Comparison of ENCODE assay signal across 10 mouse cellular contexts in genomic region chr5:49058926-49059325, GRCm38 (mm10).
DNase-seq lines count a peak whose midpoint lies in the region.
"Had no signal": no experiment of that assay in that cellular context is flagged by ENCODE, and none has a peak within 500 bp of the region (broad histone marks: within the 10 kb centered on the region; RNA-seq: fewer than 3 reads in every experiment).

No protein-coding gene starts in this region.

- DNase-seq in cerebellum, adult 9-11 months: peak; percentile 32
- no peak for DNase-seq in cerebellum, postnatal 4 days (ENCODE audit: low spot score in 2 of 2)
- DNase-seq in cerebellum, postnatal 14 days: peak; percentile 8 to 50
- no peak for DNase-seq in cerebellum, adult 8-10 months
- DNase-seq in gastrocnemius, postnatal 36 days: no peak
- DNase-seq: adrenal gland, adult 2 months; adrenal gland, postnatal 10 days; adrenal gland, postnatal 25 days; cerebellum, adult 11-12 months; forebrain, postnatal 0 days had no signal

- intact Hi-C loops in gastrocnemius, postnatal 36 days (cut with DNase I): no loop called here

Comparison
In these comparisons a context has a peak if more than half of its experiments do, and no peak if none do; other contexts are left out.
1. DNase-seq: peak in cerebellum, adult 9-11 months (single experiment) and cerebellum, postnatal 14 days (2 of 2); none in cerebellum, postnatal 4 days (0 of 2), cerebellum, adult 8-10 months (single experiment) and gastrocnemius, postnatal 36 days (0 of 2).